Mouse (Mus musculus): ENCODE results near the gene Zfp882.
"Not testable (repeated sequence)": the region's sequence is repeated elsewhere in the genome, so short reads cannot be mapped to it uniquely, and the experiment has no call there.

Gene Zfp882

GRCm38 (mm10) chr8:71952961-71953700 lies 44.7 kb downstream of the Zfp882 start:
- DNase-seq: not testable (repeated sequence)

GRCm38 (mm10) chr8:71954666-71955065 lies 46.3 kb downstream of the Zfp882 start:
- DNase-seq: no peak

- DNase-seq: no peak
These were observed 52.1 kb downstream of the Zfp882 start for GRCm38 (mm10) chr8:71960483-71960882.

GRCm38 (mm10) chr8:71961796-71962195 lies 53.4 kb downstream of the Zfp882 start:
- DNase-seq: no peak

GRCm38 (mm10) chr8:71964051-71964450 lies 55.6 kb downstream of the Zfp882 start:
- DNase-seq: no peak

GRCm38 (mm10) chr8:71965166-71965565 lies 56.8 kb downstream of the Zfp882 start:
- DNase-seq: no peak

All from thymus, postnatal 25 days (tissue).